Mouse (Mus musculus): ENCODE results near the gene Ank2. TPM values are rescaled to one million over a fixed set of nuclear protein-coding genes. Genes with fewer than 3 reads are reported as not detected.

Gene Ank2
- not detected in 2 replicates for polyA plus RNA-seq (2012; ENCODE audit: insufficient read depth, low replicate concordance)

GRCm38 (mm10) chr3:127498742-127499400 is at the start of gene Ank2:
Gene Ank2 (minus strand): TSS chr3:127499350.
- no peak for TF ChIP-seq FLI1 (IDR thresholded peaks at IDR 0.05; ENCODE audit: low read length)
- TF ChIP-seq GATA1 (IDR thresholded peaks at IDR 0.05; ENCODE audit: borderline replicate concordance, low read length): no peak
- peaks cover 41% of the 10 kb centered on the region for H3K27me3 ChIP-seq (replicated peaks)
- peaks cover 14% of the 10 kb centered on the region; the same call in 1 of the 2 replicates for H3K9me3 ChIP-seq
- peaks cover 15% of the 10 kb centered on the region for H3K4me1 ChIP-seq
- peak within 1 kb of the TSS; percentile 88 for H3K4me3 ChIP-seq (replicated peaks)
- no peaks in the 10 kb centered on the region for H3K36me3 ChIP-seq (replicated peaks; ENCODE audit: low read length)

- TF ChIP-seq GATA1 (IDR thresholded peaks at IDR 0.05; ENCODE audit: borderline replicate concordance, low read length) (no peak), FLI1 (IDR thresholded peaks at IDR 0.05; ENCODE audit: low read length) (no peak)
- Histone ChIP-seq H3K27me3 (replicated peaks) (no peaks in the 10 kb centered on the region), H3K4me1 (peaks cover 14% of the 10 kb centered on the region; the same call in 1 of the 2 replicates), H3K9me3 (no peaks in the 10 kb centered on the region), H3K36me3 (replicated peaks; ENCODE audit: low read length) (peaks cover 35% of the 10 kb centered on the region), H3K4me3 (replicated peaks) (no peak overlapping the region)
These were observed 48.7 kb upstream of the Ank2 start for GRCm38 (mm10) chr3:127547882-127548281.

- Histone ChIP-seq H3K9me3 (no peaks in the 10 kb centered on the region), H3K4me3 (replicated peaks) (no peak overlapping the region), H3K36me3 (replicated peaks; ENCODE audit: low read length) (peaks cover 56% of the 10 kb centered on the region), H3K27me3 (replicated peaks) (no peaks in the 10 kb centered on the region), H3K4me1 (peaks cover 2% of the 10 kb centered on the region; the same call in 1 of the 2 replicates)
- TF ChIP-seq FLI1 (IDR thresholded peaks at IDR 0.05; ENCODE audit: low read length) (no peak), GATA1 (IDR thresholded peaks at IDR 0.05; ENCODE audit: borderline replicate concordance, low read length) (no peak)
These were observed 45.5 kb upstream of the Ank2 start for GRCm38 (mm10) chr3:127544610-127545121.

GRCm38 (mm10) chr3:127543976-127544375 is 44.8 kb upstream of the Ank2 start:
- Histone ChIP-seq H3K27me3 (replicated peaks) (no peaks in the 10 kb centered on the region), H3K36me3 (replicated peaks; ENCODE audit: low read length) (peaks cover 60% of the 10 kb centered on the region), H3K4me1 (no peaks in the 10 kb centered on the region), H3K9me3 (no peaks in the 10 kb centered on the region), H3K4me3 (replicated peaks) (no peak overlapping the region)
- no peak for TF ChIP-seq GATA1 (IDR thresholded peaks at IDR 0.05; ENCODE audit: borderline replicate concordance, low read length)
- TF ChIP-seq FLI1 (IDR thresholded peaks at IDR 0.05; ENCODE audit: low read length): no peak

GRCm38 (mm10) chr3:127539193-127539592 is 40.0 kb upstream of the Ank2 start:
- Histone ChIP-seq H3K9me3 (no peaks in the 10 kb centered on the region), H3K36me3 (replicated peaks; ENCODE audit: low read length) (peaks cover 52% of the 10 kb centered on the region), H3K27me3 (replicated peaks) (no peaks in the 10 kb centered on the region), H3K4me1 (no peaks in the 10 kb centered on the region), H3K4me3 (replicated peaks) (no peak overlapping the region)
- TF ChIP-seq FLI1 (IDR thresholded peaks at IDR 0.05; ENCODE audit: low read length): no peak
- no peak for TF ChIP-seq GATA1 (IDR thresholded peaks at IDR 0.05; ENCODE audit: borderline replicate concordance, low read length)

GRCm38 (mm10) chr3:127530293-127530692 is 31.1 kb upstream of the Ank2 start:
- Histone ChIP-seq H3K36me3 (replicated peaks; ENCODE audit: low read length) (no peaks in the 10 kb centered on the region), H3K27me3 (replicated peaks) (no peaks in the 10 kb centered on the region), H3K4me1 (no peaks in the 10 kb centered on the region), H3K9me3 (no peaks in the 10 kb centered on the region), H3K4me3 (replicated peaks) (no peak overlapping the region)
- TF ChIP-seq FLI1 (IDR thresholded peaks at IDR 0.05; ENCODE audit: low read length) (no peak), GATA1 (IDR thresholded peaks at IDR 0.05; ENCODE audit: borderline replicate concordance, low read length) (no peak)

GRCm38 (mm10) chr3:127529824-127530223 is 30.7 kb upstream of the Ank2 start:
- H3K36me3 ChIP-seq (replicated peaks; ENCODE audit: low read length): no peaks in the 10 kb centered on the region
- no peak for TF ChIP-seq GATA1 (IDR thresholded peaks at IDR 0.05; ENCODE audit: borderline replicate concordance, low read length)
- no peak for TF ChIP-seq FLI1 (IDR thresholded peaks at IDR 0.05; ENCODE audit: low read length)
- H3K4me1 ChIP-seq: no peaks in the 10 kb centered on the region
- H3K4me3 ChIP-seq (replicated peaks): no peak overlapping the region
- no peaks in the 10 kb centered on the region for H3K9me3 ChIP-seq
- H3K27me3 ChIP-seq (replicated peaks): no peaks in the 10 kb centered on the region

- Histone ChIP-seq H3K36me3 (replicated peaks; ENCODE audit: low read length) (no peaks in the 10 kb centered on the region), H3K4me3 (replicated peaks) (no peak overlapping the region), H3K4me1 (no peaks in the 10 kb centered on the region), H3K9me3 (no peaks in the 10 kb centered on the region), H3K27me3 (replicated peaks) (no peaks in the 10 kb centered on the region)
- TF ChIP-seq GATA1 (IDR thresholded peaks at IDR 0.05; ENCODE audit: borderline replicate concordance, low read length) (no peak), FLI1 (IDR thresholded peaks at IDR 0.05; ENCODE audit: low read length) (no peak)
These were observed 30.1 kb upstream of the Ank2 start for GRCm38 (mm10) chr3:127529210-127529609.

GRCm38 (mm10) chr3:127527465-127528034 is 28.4 kb upstream of the Ank2 start:
- H3K27me3 ChIP-seq (replicated peaks): no peaks in the 10 kb centered on the region
- H3K9me3 ChIP-seq: no peaks in the 10 kb centered on the region
- H3K4me3 ChIP-seq (replicated peaks): no peak overlapping the region
- no peaks in the 10 kb centered on the region for H3K36me3 ChIP-seq (replicated peaks; ENCODE audit: low read length)
- H3K4me1 ChIP-seq: no peaks in the 10 kb centered on the region
- TF ChIP-seq FLI1 (IDR thresholded peaks at IDR 0.05; ENCODE audit: low read length) (no peak), GATA1 (IDR thresholded peaks at IDR 0.05; ENCODE audit: borderline replicate concordance, low read length) (no peak)

- H3K4me1 ChIP-seq: no peaks in the 10 kb centered on the region; the same call in 1 of the 2 replicates
- no peaks in the 10 kb centered on the region for H3K27me3 ChIP-seq (replicated peaks)
- no peak overlapping the region for H3K4me3 ChIP-seq (replicated peaks)
- TF ChIP-seq GATA1 (IDR thresholded peaks at IDR 0.05; ENCODE audit: borderline replicate concordance, low read length): no peak
- no peak for TF ChIP-seq FLI1 (IDR thresholded peaks at IDR 0.05; ENCODE audit: low read length)
- H3K9me3 ChIP-seq: no peaks in the 10 kb centered on the region
- H3K36me3 ChIP-seq (replicated peaks; ENCODE audit: low read length): no peaks in the 10 kb centered on the region
These were observed 26.2 kb upstream of the Ank2 start for GRCm38 (mm10) chr3:127525188-127525819.
